Mouse (Mus musculus) lung, adult 18-20 months (tissue): ENCODE measurements around the gene Gata2.

Experiments used
- DNase-seq, 2 experiments: peaks; one replicate each; pipeline ENCODE4 v3.0.0; 2022; ENCODE audit warnings: mixed read lengths in 2 of 2

The Gata2 gene

DNA sequence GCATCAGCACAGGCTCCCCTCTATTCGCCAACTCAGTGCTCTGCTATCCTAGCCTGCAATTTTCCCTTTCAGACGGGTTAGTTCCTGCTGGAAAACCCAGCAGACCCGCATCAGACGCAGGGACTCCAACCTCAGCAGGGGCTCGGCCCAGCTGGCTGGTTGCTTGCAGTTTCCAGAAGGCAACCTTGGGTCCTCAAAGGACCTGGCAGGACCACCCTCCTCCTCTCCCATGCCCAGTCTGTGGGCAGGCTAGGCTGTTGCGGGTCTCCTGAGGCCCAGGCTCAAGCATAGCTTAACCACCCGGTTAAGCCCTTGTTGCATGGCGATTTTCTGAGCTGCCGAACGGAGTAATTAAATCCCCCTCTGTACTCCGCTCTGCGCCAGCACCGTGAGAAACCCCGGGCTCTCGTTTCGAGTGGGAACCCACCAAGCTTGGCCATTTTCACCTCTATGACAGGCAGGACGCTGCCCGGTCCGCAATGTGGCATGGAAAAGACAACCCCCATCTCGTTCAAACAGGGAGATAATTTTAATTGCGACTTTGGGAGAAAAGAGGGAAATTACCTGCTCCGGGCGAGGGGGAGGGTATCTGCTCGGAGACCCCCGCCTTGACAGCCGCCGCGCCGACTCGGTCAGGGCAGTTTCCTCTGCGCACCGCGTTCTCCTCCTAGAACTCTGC lies 2.5 kb downstream of the Gata2 start:
- no peak for DNase-seq

GRCm38 (mm10) chr6:88196733-88197312 lies 3.1 kb downstream of the Gata2 start:
- DNase-seq: no peak

- DNase-seq: peak; percentile 71 to 79
Observed at GRCm38 (mm10) chr6:88197313-88198069, 3.8 kb downstream of the Gata2 start.

GRCm38 (mm10) chr6:88198070-88198940 lies 4.6 kb downstream of the Gata2 start:
- peak; percentile 87 to 88 for DNase-seq

- DNase-seq: no peak
Observed at GRCm38 (mm10) chr6:88199001-88199717, 5.5 kb downstream of the Gata2 start.

- peak in 1 of 2 experiments; percentile 2 for DNase-seq
Observed at GRCm38 (mm10) chr6:88199718-88200692, 6.3 kb downstream of the Gata2 start.

- DNase-seq: no peak
Observed at GRCm38 (mm10) chr6:88200693-88201609, 7.3 kb downstream of the Gata2 start.

DNA sequence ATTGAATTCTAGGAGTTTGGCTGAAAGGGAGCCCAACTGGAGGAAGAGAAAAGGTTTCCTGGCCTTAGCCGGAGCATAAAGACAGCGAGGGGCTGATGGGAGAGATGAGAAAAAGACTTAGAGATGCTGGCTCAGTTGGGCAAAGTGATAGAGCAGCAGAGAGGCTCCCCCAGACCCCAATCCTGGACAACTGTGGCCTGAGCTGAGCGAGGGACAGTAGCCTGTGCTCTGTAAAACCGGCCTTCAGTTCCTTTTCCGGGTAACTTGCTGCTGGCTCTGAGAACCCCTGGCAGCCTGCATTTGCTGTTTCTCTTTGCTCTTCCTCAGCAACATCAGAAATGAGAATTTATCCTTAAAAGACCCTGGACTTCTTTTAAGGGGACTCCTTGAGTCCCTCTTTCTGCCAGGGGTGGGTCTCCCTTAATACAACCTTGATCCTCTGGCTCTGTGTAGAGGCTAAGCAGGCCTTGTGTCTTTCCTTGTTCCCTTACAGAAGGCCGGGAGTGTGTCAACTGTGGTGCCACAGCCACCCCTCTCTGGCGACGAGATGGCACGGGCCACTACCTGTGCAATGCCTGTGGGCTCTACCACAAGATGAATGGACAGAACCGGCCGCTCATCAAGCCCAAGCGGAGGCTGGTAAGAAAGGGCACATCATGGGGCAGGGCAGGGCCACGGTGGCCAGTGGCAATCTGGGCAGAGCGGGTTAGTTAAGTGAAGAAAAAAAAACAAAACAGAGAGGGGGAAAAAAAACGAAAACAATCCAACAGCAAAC lies 8.4 kb downstream of the Gata2 start:
- DNase-seq: no peak

DNA sequence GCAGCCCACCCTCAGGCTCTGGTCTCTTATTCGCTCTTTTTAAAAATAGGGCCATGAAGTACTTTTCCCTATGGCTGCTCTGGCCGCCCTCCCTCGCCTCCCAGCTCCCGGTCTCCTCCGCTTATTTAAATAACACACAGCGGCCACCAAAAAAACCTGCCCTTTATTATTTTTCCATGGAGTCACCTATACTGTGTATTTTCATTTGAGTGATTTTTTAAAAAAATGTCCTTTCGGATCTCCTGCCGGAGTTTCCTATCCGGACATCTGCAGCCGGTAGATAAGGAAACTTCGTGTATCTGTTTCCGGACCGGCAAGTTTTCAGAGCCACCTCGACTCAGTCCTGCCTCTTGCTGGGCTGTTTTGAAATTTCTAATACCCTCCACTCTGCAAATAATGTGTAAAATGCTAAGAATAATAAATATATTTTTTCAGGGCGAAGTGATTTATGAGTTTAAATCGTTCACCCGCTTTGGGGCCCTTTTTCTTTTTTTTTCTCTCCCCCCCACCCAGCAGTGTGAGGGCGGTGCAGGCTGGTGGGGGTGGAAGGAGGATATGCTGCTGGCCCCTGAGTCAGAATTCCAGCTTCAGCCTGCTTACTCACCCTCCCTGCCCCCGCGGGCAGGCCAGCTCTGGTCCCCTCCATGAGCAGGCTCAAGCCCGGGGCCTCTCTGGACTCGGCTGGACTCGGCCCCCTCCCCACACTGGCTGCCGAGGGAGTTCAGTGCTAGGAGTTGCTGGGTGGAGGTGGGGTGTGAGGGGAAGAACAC lies 9.4 kb downstream of the Gata2 start:
- peak; percentile 61 to 74 for DNase-seq

DNA sequence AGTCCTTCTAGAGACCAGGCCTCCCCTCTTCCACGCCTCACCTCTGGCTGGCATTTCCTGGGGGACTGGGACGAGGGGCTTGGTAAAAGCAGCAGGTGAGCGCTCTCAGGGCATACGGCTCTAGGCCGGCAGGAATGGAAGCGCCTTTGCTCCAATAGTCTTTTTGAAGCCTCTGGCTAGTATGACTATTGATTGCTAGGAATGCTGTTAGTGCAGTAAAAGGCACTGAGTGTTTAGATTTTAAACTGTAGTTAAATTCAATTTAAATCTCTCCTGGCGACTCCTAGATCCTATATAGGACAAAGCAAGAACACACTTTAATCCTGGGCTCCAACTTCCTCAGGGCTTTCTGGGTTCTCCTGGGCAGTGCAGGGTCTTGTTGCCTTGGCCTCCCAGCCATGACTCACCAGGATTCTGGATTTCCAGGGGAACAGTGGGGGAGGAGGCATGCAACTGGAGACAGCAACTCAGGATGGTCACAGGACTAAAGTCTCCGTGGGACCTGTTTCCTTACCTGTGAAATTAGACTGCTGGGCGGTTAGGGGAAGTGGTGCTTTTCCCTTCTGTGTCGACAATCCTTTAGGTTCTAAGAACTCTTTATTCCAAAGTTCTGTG lies 10.2 kb downstream of the Gata2 start:
- no peak for DNase-seq

DNA sequence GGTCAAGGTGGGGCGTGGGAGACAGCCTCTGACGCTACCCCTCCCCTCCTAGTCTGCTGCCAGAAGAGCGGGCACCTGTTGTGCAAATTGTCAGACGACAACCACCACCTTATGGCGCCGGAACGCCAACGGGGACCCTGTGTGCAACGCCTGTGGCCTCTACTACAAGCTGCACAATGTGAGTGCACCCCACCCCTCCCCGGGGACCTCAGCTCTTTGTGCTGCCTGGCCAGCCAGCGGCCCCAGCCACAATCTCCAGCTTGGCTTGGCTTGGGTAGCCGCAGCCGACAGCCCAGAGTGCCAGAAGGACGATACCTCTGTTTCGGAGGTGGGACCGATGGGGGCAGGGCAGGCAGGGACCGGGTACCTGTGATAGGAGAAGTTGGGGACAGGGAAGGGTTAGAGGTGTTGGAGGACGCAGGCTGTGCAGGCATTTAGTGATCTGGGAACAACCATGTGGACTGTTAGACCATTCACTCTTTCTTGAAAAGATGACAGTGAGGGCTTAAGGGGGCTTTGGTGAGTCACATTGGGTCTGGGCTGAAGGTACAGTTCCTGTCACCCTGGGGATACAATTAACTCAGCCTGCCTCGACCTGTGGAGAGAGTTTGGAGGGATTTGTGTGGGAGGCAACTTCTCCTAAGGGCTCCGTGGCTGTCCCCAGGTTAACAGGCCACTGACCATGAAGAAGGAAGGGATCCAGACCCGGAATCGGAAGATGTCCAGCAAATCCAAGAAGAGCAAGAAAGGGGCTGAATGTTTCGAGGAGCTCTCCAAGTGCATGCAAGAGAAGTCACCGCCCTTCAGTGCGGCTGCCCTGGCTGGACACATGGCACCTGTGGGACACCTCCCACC lies 11.1 kb downstream of the Gata2 start:
- no peak for DNase-seq

DNA sequence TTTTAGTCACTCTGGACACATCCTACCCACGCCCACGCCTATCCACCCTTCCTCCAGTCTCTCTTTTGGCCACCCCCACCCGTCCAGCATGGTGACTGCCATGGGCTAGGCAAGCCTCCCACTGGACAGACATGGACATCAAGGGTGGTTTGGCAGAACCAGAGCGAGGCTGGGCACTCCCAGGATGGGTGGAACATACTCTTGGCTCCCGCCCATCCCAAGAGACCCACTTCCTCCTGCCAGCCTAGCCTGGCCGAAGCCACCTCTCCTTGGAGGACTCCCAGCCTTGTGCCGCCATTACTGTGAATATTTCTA lies 11.7 kb downstream of the Gata2 start:
- peak; percentile 50 to 73 for DNase-seq

DNA sequence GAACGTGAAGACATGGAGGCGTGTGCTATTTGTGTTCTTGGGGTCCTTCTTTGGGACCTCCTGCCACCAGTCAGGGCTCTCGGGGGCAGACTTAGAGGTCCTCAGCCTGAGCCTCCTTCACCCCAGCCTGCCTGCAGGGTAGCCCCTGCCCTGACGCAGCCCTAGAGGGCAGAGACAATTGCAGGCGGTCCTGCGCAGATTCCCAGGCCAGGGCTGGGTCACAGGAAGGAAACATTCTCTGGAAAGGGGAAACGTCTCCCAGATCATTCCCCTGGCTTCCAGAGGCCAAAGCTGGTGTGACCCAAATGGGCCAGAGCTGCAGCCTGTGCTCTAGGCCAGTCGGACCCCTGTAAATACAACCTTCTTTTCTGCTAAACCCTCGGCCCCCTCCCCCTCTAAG lies 12.2 kb downstream of the Gata2 start:
- peak; percentile 59 to 68 for DNase-seq

GRCm38 (mm10) chr6:88206566-88206965 lies 12.9 kb downstream of the Gata2 start:
- no peak for DNase-seq

- DNase-seq: no peak
Observed at GRCm38 (mm10) chr6:88207403-88208033, 13.8 kb downstream of the Gata2 start.

DNA sequence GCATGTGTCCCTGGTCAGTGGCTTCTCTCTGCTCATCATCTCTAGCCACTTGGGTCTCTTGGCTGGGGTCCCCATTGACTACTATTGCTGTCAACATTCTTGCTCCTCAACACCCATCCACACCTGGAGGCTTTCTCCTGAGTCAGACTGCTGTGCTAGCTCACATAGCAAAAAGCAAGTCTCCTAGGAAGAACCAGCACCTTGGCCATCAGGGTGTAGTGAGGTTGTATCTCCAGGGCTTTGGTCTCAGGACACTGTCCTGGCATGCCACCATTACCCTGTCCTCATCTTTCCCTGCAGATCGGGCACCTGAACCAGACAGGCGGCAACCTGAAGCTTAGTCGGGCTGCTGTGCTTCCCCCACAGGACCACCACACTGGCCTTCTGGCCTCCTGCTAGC lies 14.6 kb downstream of the Gata2 start:
- no peak for DNase-seq

DNA sequence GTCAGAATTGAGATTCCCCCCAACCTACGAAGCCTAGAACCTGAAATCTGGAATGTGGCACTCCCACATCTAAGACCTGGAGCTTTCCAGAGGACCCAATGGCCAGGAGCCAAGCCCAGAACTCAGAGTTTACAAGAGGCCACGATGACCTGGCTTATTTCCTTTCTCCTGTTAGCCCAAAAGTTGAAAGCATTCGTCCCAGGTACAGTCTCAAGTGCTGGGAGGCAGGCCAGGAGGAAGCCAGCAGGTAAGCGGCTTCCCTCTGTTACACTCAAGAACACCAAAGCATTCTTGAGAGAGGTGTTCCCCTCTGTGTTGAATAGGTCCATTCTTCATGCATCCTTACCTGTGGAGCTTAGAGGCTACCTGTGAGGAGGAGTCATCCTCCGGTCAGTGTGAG lies 15.8 kb downstream of the Gata2 start:
- peak; percentile 46 to 60 for DNase-seq
